Mouse (Mus musculus) embryonic facial prominence, embryonic 13.5 days (tissue): ENCODE results near the gene Zfp473. TPM values are rescaled to one million over a fixed set of nuclear protein-coding genes. Genes with fewer than 3 reads are reported as not detected.
"Not testable (repeated sequence)": the region's sequence is repeated elsewhere in the genome, so short reads cannot be mapped to it uniquely, and the experiment has no call there.

Experiments used
- ATAC-seq: fragments of 200-750 bp; cut with Nextera tagmentation; 2 replicates; pipeline ENCODE4 v1.8.0; 2017; ENCODE audit warnings: low read depth; ENCODE audit not compliant: insufficient number of reproducible peaks, insufficient read depth, low FRiP score, low TSS enrichment
- H3K27ac ChIP-seq: fragments of 300-500 bp; sonication (generic); 2 replicates; pipeline ENCODE4 v1.5.1; 2015; ENCODE audit warnings: moderate library complexity, mild to moderate bottlenecking, inconsistent platforms
- H3K27me3 ChIP-seq: fragments of 300-500 bp; sonication (generic); 2 replicates; pipeline ENCODE4 v1.6.1; 2015; ENCODE audit warnings: mild to moderate bottlenecking, inconsistent platforms
- H3K36me3 ChIP-seq: fragments of 300-500 bp; sonication (generic); 2 replicates; pipeline ENCODE4 v1.6.1; 2015; ENCODE audit warnings: mild to moderate bottlenecking, inconsistent platforms
- H3K4me1 ChIP-seq: fragments of 300-500 bp; sonication (generic); 2 replicates; pipeline ENCODE4 v1.6.1; 2015; ENCODE audit warnings: inconsistent platforms
- H3K4me2 ChIP-seq: fragments of 300-500 bp; sonication (generic); 2 replicates; pipeline ENCODE4 v1.6.1; 2015; ENCODE audit warnings: moderate library complexity, mild to moderate bottlenecking, inconsistent platforms
- H3K4me3 ChIP-seq: fragments of 300-500 bp; sonication (generic); 2 replicates; pipeline ENCODE4 v1.5.1; 2015; ENCODE audit warnings: mild to moderate bottlenecking, inconsistent platforms
- H3K9ac ChIP-seq: fragments of 300-500 bp; sonication (generic); 2 replicates; pipeline ENCODE4 v1.6.1; 2015; ENCODE audit warnings: mild to moderate bottlenecking, inconsistent platforms
- H3K9me3 ChIP-seq: fragments of 300-500 bp; sonication (generic); 2 replicates; pipeline ENCODE4 v1.6.1; 2016; ENCODE audit warnings: inconsistent platforms
- WGBS: fragments of 180-500 bp; shearing (Covaris S2); methylation state at CpG from one replicate; pipeline ENCODE4 v1.1.7; 2015; ENCODE audit warnings: mixed read lengths; 5-methylcytosine and 5-hydroxymethylcytosine counted together
- polyA plus RNA-seq: library from polyadenylated mRNA; unstranded; fragments of >200 nt; fragmentation: Nextera tagmentation; extraction: Ambion mirVana; gene quantifications from 2 replicates; pipeline ENCODE4 v1.2.1, GENCODE M21; 2015

Gene Zfp473
- polyA plus RNA-seq: 2.0 and 2.3 TPM in 2 replicates

DNA sequence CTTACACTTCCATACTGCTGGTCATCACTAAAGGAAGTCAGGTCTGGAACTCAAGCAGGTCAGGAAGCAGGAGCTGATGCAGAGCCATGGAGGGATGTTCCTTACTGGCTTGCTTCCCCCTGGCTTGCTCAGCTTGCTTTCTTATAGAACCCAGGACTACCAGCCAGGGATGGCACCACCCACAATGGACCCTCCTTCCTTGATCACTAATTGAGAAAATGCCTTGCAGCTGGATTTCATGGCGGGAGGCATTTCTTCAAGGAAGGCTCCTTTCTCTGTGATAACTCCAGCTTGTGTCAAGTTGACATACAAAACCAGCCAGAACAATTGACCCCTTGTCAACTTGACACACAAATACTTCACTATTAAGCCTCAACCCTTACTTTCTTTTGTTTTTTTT is at the start of gene Zfp473:
TSS of gene Zfp473 (minus strand) at position 101 of the 400 bp plus-strand sequence.
- H3K36me3 ChIP-seq: peaks cover 40% of the 10 kb centered on the region
- not testable (repeated sequence) for ATAC-seq, H3K9ac ChIP-seq, H3K4me2 ChIP-seq, H3K4me3 ChIP-seq, H3K27me3 ChIP-seq, H3K27ac ChIP-seq, H3K9me3 ChIP-seq
- WGBS: 59% methylated on average over 1 of the region's 1 CpGs
- peaks cover 20% of the 10 kb centered on the region for H3K4me1 ChIP-seq

DNA sequence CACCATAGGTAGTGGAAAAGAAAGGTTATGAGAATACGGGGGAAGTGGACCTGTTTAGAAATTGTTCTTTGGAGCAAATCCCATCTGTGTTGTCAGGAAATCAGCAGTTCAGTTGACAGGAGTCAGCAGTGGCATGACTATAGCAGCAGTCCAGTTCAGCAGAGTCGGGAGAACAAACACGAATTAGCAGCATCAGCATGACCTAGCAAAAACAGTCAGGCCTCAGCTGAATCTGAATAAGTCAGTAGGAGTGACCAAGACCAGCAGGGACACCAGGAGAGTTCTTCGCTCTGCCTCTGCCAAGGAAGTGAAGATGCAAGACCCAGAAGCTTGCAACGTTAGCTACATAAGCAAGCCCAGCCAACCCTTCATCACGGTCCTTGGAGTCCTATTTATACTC is 41.9 kb upstream of the Zfp473 start:
- ATAC-seq: no peak
- 78% methylated on average over 6 of the region's 6 CpGs for WGBS
- Histone ChIP-seq H3K9me3 (peaks cover 5% of the 10 kb centered on the region; the same call in 1 of the 2 replicates), H3K27me3 (no peaks in the 10 kb centered on the region), H3K9ac (no peak overlapping the region), H3K4me3 (no peak overlapping the region), H3K4me2 (no peak overlapping the region), H3K4me1 (no peaks in the 10 kb centered on the region), H3K27ac (no peak overlapping the region), H3K36me3 (no peaks in the 10 kb centered on the region)

DNA sequence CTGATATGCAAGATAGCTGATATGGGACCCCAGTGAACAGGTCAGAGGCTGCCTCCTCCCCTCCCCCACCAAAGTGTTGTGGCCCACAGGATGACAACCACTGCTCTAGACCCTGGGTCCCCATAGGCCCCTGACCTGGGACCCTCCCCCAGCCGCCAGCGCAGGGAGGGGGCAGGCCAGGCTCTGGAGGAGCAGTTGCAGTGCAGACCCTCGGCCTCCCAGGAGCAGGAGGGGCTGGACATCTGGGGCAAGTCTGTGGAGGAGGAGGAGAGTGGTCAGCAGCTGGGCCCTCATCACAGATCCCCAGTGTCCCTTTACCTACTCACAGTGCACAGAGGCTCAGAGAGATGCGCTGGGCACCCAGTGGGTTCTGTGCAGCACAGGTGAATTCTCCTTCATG is 39.2 kb upstream of the Zfp473 start:
- no peak overlapping the region for H3K27ac ChIP-seq
- H3K27me3 ChIP-seq: no peaks in the 10 kb centered on the region
- H3K4me2 ChIP-seq: no peak overlapping the region
- H3K36me3 ChIP-seq: no peaks in the 10 kb centered on the region
- 0 out of 2 replicates have a peak, but pooled peaks have one; percentile 32 for ATAC-seq
- no peak overlapping the region for H3K4me3 ChIP-seq
- H3K4me1 ChIP-seq: no peaks in the 10 kb centered on the region
- H3K9ac ChIP-seq: no peak overlapping the region
- H3K9me3 ChIP-seq: peaks cover 5% of the 10 kb centered on the region; the same call in 1 of the 2 replicates
- WGBS: 59% methylated on average over 4 of the region's 4 CpGs

- Histone ChIP-seq H3K4me3 (no peak overlapping the region), H3K9ac (no peak overlapping the region), H3K36me3 (no peaks in the 10 kb centered on the region), H3K4me2 (no peak overlapping the region), H3K27ac (no peak overlapping the region), H3K4me1 (no peaks in the 10 kb centered on the region), H3K27me3 (no peaks in the 10 kb centered on the region), H3K9me3 (peaks cover 5% of the 10 kb centered on the region; the same call in 1 of the 2 replicates)
- WGBS: 66% methylated on average over 3 of the region's 3 CpGs
- ATAC-seq: 0 out of 2 replicates have a peak, but pooled peaks have one; percentile 32
These were observed 38.7 kb upstream of the Zfp473 start for GRCm38 (mm10) chr7:44789531-44789930.

DNA sequence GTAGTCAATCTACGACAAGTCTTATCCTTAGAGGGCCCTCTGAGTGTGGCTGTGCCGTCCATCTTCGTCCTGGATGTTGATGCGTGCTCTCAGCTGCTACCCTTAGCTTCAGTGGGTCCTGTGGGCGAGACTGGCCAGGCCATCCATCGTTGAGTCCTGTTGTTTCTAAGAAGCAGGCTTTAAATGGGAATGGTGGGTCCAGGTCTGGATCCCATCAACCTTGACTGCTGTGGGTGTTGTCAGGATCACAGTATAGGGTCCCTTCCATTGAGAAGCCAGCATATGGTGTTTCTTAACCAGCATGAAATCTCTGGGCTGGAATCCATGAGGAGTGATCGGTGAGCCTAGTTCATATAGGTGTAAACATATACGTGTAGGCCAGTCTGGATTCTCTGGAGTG is 29.3 kb upstream of the Zfp473 start:
- Histone ChIP-seq H3K27ac (no peak overlapping the region), H3K4me1 (no peaks in the 10 kb centered on the region), H3K4me2 (no peak overlapping the region), H3K9me3 (no peaks in the 10 kb centered on the region), H3K36me3 (peaks cover 29% of the 10 kb centered on the region), H3K27me3 (no peaks in the 10 kb centered on the region), H3K9ac (no peak overlapping the region), H3K4me3 (no peak overlapping the region)
- no peak for ATAC-seq
- 80% methylated on average over 8 of the region's 8 CpGs for WGBS

DNA sequence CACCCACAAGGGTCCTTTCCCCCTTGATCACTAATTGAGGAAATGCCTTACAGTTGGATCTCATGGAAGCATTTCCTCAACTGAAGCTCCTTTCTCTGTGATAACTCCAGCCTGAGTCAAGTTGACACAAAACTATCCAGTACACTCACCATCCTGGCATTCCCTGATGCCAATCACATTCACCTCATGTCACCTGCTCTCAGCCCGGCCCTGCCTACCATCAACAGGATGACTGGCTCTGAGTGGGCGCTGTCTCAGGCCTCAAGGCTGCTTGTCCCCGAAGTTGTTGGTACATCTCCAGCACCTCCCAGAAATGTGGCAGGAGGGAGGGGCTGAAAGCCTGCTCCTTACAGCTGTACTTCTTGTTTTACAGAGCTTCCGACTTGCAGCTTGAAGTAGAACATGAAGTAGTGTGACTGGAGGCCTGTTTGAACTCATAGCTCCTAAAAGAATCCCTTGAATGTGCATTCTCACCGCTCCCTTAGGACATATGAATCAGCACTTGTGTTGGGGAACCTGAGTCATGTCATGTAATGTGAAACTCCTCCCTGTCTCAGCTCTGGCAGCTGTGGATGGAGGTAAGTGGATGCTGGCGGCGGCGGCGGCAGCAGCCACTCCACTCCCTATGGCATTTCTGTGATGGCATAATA is 26.1 kb upstream of the Zfp473 start:
- Histone ChIP-seq H3K36me3 (peaks cover 61% of the 10 kb centered on the region), H3K4me3 (no peak overlapping the region), H3K27me3 (no peaks in the 10 kb centered on the region), H3K9me3 (no peaks in the 10 kb centered on the region; the same call in 1 of the 2 replicates), H3K4me1 (no peaks in the 10 kb centered on the region), H3K9ac (no peak overlapping the region), H3K4me2 (no peak overlapping the region), H3K27ac (no peak overlapping the region)
- 77% methylated on average over 9 of the region's 9 CpGs for WGBS
- no peak for ATAC-seq

GRCm38 (mm10) chr7:44772591-44773204 is 21.8 kb upstream of the Zfp473 start:
- H3K27ac ChIP-seq: no peak overlapping the region
- ATAC-seq: no peak
- H3K4me2 ChIP-seq: no peak overlapping the region
- H3K4me3 ChIP-seq: no peak overlapping the region
- H3K27me3 ChIP-seq: no peaks in the 10 kb centered on the region
- WGBS: 92% methylated on average over 8 of the region's 8 CpGs
- H3K9ac ChIP-seq: no peak overlapping the region
- H3K9me3 ChIP-seq: no peaks in the 10 kb centered on the region; the same call in 1 of the 2 replicates
- no peaks in the 10 kb centered on the region for H3K4me1 ChIP-seq
- H3K36me3 ChIP-seq: peaks cover 91% of the 10 kb centered on the region

DNA sequence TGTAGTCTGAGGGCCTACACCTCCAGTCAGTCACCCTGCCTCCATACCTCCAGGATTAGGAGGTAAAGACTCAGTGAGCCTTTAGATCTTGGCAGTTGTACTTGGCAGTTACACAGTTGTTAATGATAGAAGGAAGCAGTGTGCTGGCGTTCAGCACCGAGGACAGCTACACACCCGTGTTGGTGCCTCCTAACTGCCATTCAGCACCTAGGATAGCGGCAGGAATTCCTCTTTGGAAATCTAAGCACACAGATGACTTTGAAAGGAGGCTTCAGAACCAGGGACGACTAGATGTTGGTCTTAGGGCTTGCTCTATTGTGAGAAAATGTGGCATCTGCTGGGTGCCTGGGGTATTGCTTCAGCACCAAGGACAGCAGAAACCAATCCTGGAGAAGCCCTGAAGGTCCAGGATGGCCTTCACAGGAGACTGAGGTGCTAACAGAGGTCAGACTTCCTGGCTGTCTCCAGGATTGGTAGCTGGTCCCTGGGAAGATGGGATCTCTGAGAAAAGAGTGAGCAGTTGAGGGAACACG is 19.3 kb upstream of the Zfp473 start:
- Histone ChIP-seq H3K27me3 (no peaks in the 10 kb centered on the region), H3K9ac (no peak overlapping the region), H3K36me3 (peaks cover 93% of the 10 kb centered on the region), H3K9me3 (no peaks in the 10 kb centered on the region; the same call in 1 of the 2 replicates), H3K4me1 (no peaks in the 10 kb centered on the region), H3K4me3 (no peak overlapping the region), H3K27ac (no peak overlapping the region), H3K4me2 (no peak overlapping the region)
- ATAC-seq: no peak
- WGBS: 12% methylated on average over 6 of the region's 6 CpGs

DNA sequence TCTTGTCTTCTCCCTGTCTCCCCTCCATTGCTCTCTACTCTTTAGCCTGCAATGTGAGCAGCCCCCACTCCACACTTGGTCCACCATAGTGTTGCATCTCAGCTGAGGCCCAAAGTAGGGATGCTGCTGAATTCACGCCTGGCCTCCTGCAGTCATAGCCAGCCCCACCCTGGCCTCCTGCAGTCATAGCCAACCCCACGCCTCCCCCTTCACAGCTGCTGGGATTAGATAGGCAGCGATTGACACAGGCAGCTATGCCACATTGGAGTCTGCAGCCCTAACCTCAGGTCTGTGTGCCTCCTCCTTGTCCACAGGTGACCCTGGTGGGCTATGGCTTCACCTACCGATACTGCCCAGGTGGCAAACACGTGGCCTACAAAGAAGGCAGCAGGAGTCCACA is 17.3 kb upstream of the Zfp473 start:
- ATAC-seq: no peak

DNA sequence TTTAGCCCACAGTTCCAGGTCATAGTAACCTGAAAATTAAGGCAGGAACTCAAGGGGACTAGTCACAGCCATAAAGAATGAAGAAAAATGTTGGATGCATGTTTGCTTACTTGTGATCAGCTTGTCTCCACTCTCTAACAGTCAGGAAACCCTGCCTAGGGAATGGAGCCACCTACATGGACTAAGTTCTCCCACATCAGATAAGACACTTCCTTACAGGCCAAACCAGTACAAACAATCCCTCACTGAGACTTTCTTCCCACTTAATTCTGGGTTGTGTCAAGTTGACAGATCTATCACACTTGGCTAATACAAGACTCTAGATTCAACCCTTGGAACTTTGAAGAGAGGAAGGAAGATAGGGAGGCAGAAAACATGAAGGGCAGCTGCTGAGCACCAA is 9.5 kb upstream of the Zfp473 start:
- Histone ChIP-seq H3K36me3 (peaks cover 94% of the 10 kb centered on the region), H3K9ac (no peak overlapping the region), H3K4me2 (no peak overlapping the region), H3K4me3 (no peak overlapping the region), H3K27me3 (no peaks in the 10 kb centered on the region), H3K4me1 (no peaks in the 10 kb centered on the region), H3K27ac (no peak overlapping the region), H3K9me3 (no peaks in the 10 kb centered on the region)
- no peak for ATAC-seq

More for the DNA sequence above, 17.3 kb upstream of the Zfp473 start:
- Histone ChIP-seq H3K27me3 (no peaks in the 10 kb centered on the region), H3K9ac (no peak overlapping the region), H3K27ac (no peak overlapping the region), H3K9me3 (no peaks in the 10 kb centered on the region), H3K4me1 (no peaks in the 10 kb centered on the region), H3K4me2 (no peak overlapping the region), H3K36me3 (peaks cover 93% of the 10 kb centered on the region), H3K4me3 (no peak overlapping the region)
- WGBS: 85% methylated on average over 5 of the region's 5 CpGs

- Histone ChIP-seq H3K4me1 (no peaks in the 10 kb centered on the region), H3K4me2 (no peak overlapping the region), H3K4me3 (no peak overlapping the region), H3K9ac (no peak overlapping the region), H3K27ac (no peak overlapping the region), H3K36me3 (peaks cover 97% of the 10 kb centered on the region), H3K27me3 (no peaks in the 10 kb centered on the region), H3K9me3 (no peaks in the 10 kb centered on the region)
- ATAC-seq: no peak
- 86% methylated on average over 2 of the region's 2 CpGs for WGBS
These were observed 6.3 kb upstream of the Zfp473 start for GRCm38 (mm10) chr7:44757164-44757563.
